Mouse (Mus musculus) testis, postnatal 14 days (tissue): ENCODE results near the gene Nfil3.
A peak's percentile ranks its signal among the peaks of the same experiment; 100 is the strongest.

Experiments used
- DNase-seq: peaks from one replicate; pipeline ENCODE4 v3.0.0; 2021; ENCODE audit warnings: low spot score

The Nfil3 gene

DNA sequence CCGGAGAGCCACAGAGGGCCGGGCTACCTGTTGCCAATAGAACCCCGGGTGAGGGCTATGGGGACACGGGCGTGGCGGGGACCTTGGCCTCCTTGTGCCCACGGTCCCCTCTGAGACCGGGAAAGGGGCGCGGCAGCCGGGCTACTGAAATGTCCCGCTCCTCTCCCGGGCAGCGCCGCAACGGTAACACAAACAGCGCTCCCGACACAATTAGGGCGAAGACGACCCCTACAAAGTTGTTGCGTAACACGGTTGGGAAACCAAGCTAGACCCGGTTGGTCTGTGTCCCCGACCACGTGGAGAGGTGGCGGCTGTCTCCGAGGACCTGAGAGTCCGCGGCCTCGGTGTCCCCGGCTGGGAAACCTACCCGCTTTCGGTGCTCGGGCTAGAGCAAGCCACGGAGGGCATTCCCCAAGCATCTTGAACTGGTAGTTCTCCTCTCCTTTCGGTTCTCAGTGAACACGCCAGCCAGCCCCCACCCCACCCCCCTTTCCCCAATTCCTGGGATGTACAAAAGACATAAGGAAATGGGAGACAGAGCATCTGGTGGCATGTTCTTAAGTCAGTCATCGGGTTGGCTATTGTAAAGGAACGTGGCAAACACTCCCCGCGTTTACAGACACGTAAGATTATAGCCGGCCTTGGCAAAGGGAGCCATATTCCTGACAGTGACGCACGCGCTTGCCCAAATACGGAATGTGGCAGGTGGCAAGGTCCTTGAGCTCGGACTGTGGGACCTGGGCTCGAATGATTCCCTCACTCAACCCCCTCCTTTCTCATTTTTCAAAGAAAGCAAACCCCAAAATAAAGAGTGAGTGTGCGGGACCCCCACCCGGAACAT is 788 bp upstream of the Nfil3 start:
- DNase-seq: peak; percentile 18

- DNase-seq: peak; percentile 35
Measured at GRCm38 (mm10) chr13:52980211-52980950, 492 bp downstream of the Nfil3 start.

- DNase-seq: no peak
Measured at GRCm38 (mm10) chr13:52979331-52980051, 1.4 kb downstream of the Nfil3 start.

DNA sequence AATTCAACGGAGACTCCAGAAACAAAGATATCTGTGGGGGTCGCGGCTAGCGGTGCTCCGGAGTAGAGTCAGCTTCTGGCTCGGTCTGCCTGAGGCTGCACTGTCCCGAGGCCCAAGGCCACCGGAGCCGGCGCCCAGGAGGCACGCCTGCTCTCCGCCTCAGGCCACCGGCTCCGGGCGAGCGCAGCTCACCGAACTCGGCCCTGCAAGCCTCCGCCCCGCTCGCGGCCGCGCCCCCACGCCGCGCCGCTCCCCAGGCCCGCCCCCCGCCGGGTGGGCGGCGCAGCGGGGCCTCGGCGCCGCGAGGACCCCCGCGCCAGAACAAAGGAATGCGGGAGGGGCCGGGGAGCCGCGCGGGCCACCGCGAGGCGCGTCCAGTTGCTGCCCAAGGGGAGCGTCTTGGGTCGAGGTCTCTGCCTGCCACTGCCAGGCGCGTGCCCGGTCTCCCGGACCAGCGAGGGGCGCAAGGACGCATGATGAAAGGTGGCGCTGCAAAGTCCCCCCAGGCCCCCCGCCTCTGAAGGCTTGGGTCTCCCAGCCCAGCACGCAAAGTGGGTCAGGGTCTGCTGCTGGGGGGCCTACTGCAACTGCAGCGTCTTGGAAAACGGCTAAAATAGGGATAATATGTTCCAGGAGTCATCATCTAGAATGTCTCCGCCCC is 2.4 kb downstream of the Nfil3 start:
- no peak for DNase-seq

DNA sequence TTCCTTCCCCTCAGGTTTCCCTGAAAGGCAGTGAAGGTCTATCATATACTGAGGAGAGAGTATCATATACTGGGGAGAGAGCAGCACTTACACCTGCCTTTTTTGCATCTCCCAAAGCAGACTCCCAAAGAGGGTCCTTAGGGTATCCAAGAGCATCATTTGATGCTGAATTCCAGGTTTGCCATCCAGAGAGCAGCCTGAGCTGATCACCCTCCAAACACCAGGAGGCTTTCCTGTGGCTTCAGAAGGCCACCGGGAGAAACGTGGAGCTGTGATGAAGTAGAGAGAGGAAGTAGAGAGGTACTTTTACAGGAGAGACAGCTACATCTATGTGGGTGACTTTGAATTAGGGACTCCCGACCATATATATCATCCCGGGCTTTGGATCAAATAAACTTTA is 3.1 kb downstream of the Nfil3 start:
- no peak for DNase-seq

DNA sequence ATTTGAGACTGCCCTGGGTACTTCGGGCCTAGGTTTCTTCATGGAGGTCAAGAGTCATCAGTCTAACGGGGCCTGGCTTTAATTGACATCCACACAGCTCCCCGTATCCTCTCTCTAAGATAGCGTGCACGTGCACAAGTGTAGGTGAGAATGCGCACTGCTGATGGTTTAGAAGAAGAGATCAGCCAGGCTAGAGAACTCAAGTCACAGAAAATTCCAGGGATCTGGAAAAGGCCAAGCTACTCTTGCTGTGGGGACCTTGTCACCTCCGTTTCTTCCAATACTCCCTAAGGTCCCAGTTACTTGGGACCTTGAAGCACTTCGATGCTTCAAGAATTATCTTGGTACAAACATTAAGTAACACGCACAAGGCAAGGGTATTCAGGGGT is 3.7 kb downstream of the Nfil3 start:
- DNase-seq: no peak

- no peak for DNase-seq
Measured at GRCm38 (mm10) chr13:52976510-52977220, 4.2 kb downstream of the Nfil3 start.

DNA sequence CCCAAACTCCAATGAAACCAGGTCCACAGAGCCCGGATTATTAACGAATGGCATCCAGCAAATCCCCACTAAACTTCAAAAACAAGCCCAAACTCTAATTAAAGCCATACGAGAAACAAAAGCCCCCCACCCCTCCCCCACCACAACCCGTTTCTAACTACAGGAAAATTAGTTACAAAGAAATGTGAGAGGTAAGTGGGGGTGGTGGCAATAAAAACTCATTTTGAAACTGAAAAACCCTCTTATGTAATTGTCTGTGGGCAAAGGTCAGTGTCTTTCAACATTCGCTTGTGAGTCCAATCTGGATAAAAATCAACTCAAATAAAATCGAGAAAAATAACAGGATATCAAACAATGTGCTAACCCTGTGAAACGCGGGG is 4.8 kb downstream of the Nfil3 start:
- no peak for DNase-seq

DNA sequence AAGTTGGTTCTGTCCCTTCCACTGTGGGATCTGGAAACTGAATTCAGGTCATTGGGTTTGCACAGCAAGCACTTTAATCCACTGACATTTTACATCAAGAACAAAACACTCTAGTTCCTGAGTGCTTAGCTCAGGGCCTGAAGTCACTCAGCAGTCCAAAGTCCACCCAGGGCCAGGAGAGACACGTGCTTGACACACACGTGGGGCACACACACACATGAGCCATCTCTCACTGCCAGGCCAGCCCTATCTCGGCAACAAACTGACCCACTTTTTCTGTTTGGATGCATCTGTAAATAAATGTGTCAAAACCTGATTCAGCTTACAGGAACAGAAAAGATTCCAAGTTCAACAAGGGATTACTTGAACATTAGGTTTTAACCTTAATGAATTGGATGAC is 6.2 kb downstream of the Nfil3 start:
- DNase-seq: no peak

- DNase-seq: no peak
Measured at GRCm38 (mm10) chr13:52973427-52973826, 7.4 kb downstream of the Nfil3 start.

GRCm38 (mm10) chr13:52972626-52973025 is 8.2 kb downstream of the Nfil3 start:
- DNase-seq: no peak

DNA sequence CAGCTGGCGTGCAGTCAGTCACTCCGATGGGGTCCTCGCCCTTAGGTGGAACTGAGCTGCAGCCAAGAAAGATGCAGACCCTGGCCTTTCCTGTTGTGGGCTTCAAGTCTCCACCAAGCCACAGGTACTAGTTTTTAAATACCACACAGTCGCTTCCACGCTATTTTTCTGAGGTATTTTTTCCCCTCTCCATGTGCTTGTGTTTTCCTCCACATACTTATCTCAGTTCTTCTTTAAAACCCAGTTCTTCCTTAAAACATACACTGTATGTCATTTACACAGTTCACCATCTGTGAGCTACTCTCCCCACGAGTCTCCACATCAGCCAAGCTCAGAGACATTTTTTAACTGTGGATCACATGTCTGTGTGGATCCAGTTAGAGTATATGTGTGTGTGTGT is 10.0 kb downstream of the Nfil3 start:
- DNase-seq: no peak

DNA sequence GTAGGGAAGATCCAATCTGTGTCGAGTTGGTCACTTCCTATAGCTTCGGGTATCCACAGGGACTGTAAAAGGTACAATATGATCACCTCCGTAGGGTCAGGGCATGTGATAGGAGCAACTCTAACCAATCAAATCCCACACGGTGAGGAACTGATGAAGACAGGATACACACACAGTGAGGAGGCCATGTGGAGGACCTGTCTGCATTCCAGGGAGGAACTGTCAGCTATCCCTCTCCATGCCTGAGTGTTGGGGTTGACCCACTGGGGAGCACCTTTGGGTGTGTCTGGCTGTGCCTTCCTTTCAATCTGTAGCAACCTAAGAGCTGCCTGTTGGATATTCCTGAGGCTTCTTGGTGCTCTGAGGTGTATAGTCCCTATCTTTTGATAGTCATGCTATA is 18.0 kb downstream of the Nfil3 start:
- DNase-seq: no peak

DNA sequence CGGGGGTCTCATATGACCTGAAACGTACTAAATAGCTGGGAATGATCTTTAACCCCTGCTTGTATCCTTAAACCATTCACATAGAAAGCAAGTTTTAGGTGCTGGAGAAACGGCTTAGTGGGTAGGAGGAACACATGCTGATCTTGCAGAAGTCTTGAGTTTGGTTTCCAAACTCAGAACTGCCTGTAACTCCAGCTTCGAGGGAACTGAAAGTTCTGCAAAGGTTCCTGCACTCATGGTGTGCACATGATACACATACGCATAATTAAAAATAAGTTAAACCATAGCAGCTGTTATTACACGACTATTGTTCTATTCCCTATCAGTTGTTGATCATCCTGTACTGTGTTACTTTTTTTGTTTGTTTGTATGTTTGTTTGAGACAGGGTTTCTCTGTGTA is 18.5 kb downstream of the Nfil3 start:
- DNase-seq: no peak

GRCm38 (mm10) chr13:52953779-52954553 is 26.9 kb downstream of the Nfil3 start:
- no peak for DNase-seq

DNA sequence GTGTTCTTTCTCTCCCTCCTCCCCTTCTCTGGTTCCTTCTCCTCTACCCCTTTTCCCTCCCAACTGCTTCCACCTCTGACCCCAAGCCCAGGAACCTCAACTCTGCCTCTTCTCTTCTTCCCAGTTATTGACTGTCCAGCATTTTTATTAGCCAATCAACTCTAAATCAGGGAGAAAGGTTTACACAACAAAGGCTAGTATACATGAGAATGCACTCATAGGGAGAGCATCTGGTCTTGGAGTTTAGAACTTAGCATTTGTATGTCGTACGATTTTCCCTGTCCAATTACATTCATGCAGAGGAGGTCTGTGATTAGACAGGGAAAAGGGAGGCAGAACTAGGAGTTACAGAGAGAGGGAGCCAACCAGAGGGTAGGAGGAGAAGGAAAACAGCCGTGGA is 31.7 kb downstream of the Nfil3 start:
- DNase-seq: no peak

- no peak for DNase-seq
Measured at GRCm38 (mm10) chr13:52947545-52947944, 33.3 kb downstream of the Nfil3 start.

GRCm38 (mm10) chr13:52945769-52946168 is 35.1 kb downstream of the Nfil3 start:
- no peak for DNase-seq

DNA sequence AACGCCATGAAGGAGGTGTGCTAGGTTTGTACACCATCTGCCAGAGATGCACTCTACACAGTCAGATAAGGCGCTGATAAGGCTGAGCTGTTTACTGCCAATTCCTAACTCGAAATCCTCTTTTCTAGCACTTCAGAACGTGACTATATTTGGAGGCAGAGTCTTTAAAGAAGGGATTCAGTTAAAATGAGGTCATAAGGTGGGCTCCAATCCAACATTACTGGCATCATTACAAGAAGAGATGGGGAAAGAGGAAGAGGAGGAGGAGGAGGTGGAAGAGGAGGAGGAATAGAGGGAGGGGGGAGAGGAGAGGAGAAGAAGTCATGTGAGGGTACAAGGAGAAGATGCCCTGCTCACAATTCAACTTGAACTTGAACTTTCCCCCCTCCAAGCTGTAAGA is 36.8 kb downstream of the Nfil3 start:
- DNase-seq: no peak

DNA sequence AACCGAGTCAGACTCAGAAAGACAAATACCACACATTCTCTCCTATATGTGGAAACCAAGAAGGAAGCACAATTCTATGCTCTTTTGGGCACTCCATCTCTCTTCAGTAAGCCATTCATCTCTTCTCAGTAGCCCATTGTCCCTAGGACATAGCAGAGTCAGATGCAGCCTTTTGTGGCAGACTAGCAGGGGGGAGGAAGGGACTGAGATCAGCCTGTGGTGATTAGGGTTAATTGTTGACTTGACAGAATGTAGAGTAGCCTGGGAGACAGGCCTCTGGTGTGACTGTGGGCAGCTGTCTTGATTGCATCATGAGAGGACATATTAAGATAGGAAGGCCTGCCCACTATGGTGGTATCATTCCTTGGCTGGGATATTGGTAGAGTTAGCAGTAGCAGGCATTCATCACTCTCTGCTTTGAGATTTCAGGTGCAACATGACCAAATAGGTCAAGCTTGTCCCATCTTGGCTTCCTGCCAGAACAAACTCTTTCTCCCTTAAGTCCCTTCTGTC is 37.9 kb downstream of the Nfil3 start:
- no peak for DNase-seq

- no peak for DNase-seq
Measured at GRCm38 (mm10) chr13:52940956-52941355, 39.9 kb downstream of the Nfil3 start.
